Mouse (Mus musculus) heart, postnatal 10 days (tissue): ENCODE results near the gene Atp10a. TPM values are rescaled to one million over a fixed set of nuclear protein-coding genes. Genes with fewer than 3 reads are reported as not detected.

Source experiments
- DNase-seq, 2 experiments: peaks; one replicate each; pipeline ENCODE4 v3.0.0; 2021
- intact Hi-C: fragments of 180-260 bp; cut with DNase I; formaldehyde crosslinking; loops from one replicate; pipeline ENCODE4 v1.15.1; 2025
- total RNA-seq, 2 experiments: library from RNA; stranded (reverse); gene quantifications; 2 replicates each; pipeline ENCODE4 v1.2.3; 2021

Atp10a gene
- total RNA-seq, 2 experiments from 2014 or later, result 2.4 TPM

DNA sequence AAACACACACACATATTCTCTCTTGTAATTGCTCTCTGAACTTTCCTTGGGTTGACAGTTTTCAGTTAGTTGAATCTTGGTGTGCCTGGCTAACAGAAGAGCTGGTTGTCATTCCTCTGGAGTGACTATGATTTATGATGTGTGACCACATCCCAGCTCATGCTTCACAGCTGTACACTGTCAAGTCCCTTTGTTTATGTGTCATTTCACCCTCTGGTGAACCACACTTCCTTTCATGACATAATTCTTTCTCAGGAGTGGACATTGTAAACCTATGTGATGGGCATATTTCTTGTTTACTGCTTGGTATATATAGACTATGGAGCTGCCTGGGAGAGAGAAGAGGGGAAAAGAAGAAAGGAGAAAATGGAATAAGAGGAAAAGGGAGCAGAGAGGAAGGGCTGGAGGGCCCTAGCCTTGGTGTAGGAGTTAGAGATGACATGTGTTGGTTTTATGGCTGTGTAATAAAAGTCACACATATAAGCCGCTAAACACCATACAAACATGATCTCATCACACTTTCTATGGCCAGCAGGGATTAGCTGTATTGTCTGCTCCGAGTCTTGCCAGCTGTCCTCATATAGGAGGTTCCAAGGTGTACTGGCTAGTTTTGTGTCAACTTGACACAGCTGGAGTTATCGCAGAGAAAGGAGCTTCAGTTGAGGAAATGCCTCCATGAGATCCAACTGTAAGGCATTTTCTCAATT, 81.0 kb downstream of the Atp10a start:
- DNase-seq, result no peak
- intact Hi-C loops, result no loop called here

DNA sequence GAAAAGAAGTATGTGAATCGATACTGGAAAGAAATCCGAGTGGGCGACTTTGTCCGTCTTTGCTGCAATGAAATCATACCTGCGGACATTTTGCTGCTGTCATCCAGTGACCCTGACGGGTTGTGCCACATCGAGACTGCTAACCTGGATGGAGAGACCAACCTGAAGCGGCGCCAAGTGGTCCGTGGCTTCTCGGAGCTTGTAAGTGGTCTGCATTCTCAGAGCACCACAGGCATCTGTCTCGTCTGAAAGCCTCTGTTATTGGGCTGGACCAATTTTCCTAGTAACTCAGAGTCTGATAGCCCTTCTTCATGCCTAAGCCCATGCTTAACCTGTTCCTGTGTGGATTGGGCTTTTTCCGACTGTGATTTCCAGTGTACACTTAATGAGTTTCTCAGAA, 84.2 kb downstream of the Atp10a start:
- intact Hi-C loops, result loop anchor here (10.0 kb wide), 1 partner anchor 155 kb away; no protein-coding TSS in a partner anchor
- DNase-seq, result no peak

DNA sequence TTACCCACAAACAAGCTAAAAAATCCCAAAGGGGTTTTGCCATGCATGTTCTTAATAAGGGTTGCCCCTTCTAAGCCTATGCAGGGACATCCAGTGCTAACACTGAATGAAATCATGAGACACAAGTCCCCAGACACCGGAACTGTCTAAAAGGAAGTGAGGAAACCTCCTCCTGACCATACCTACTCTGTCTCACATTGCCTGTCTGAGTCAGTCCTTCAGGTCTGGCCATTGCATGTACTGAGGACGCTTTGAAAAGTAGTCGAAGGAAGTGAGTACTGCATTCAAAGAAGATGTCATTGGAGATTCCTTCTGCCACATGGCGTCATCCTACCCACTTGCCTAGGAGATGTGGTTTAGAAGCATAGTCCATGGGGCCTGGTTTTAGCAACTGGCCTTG, 84.9 kb downstream of the Atp10a start:
- intact Hi-C loops, result loop anchor here (10.0 kb wide), 1 partner anchor 156 kb away; no protein-coding TSS in a partner anchor
- DNase-seq, result no peak

DNA sequence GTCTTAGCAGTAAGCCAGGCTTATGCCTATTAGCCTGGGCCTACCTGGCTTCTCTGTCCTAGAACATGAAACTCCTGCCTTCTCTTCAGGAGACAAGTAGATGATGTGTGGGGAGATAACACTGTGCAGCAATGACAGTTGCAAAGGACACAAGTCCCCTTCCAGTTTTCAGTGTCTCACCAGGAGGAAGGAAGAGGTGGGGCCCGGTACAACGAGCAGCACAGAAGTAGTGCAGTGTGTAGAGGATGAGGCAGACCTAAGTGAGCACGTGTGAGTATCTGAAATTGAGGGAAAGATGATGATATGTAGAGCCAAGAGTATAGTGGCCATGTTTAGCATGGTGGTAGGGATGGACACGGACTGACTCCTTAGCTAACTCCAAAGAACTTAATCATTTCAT, 86.0 kb downstream of the Atp10a start:
- intact Hi-C loops, result loop anchor here (10.0 kb wide), 1 partner anchor 157 kb away; no protein-coding TSS in a partner anchor

DNA sequence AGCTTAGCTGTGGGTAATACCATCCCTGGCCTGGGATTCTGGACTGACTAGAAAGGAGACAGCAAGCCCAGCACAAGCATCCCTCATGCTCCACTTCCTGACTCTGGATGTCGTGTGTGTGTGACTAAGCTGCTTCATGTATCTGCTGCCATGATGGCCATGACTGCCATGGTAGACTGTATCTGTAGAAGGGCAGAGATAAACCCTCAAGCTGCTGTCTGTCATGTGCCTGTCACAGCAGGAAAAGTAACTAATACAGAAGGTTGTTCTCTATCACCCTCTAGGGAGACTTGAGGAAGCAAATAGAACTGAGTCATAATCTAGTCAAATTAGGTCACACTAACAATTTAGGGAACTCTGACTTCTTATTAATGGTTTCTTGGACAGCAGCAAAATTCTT, 86.7 kb downstream of the Atp10a start:
- DNase-seq, result no peak
- intact Hi-C loops, result loop anchor here (10.0 kb wide), 1 partner anchor 158 kb away; no protein-coding TSS in a partner anchor

More for the DNA sequence above, 86.0 kb downstream of the Atp10a start:
- DNase-seq, result no peak

DNA sequence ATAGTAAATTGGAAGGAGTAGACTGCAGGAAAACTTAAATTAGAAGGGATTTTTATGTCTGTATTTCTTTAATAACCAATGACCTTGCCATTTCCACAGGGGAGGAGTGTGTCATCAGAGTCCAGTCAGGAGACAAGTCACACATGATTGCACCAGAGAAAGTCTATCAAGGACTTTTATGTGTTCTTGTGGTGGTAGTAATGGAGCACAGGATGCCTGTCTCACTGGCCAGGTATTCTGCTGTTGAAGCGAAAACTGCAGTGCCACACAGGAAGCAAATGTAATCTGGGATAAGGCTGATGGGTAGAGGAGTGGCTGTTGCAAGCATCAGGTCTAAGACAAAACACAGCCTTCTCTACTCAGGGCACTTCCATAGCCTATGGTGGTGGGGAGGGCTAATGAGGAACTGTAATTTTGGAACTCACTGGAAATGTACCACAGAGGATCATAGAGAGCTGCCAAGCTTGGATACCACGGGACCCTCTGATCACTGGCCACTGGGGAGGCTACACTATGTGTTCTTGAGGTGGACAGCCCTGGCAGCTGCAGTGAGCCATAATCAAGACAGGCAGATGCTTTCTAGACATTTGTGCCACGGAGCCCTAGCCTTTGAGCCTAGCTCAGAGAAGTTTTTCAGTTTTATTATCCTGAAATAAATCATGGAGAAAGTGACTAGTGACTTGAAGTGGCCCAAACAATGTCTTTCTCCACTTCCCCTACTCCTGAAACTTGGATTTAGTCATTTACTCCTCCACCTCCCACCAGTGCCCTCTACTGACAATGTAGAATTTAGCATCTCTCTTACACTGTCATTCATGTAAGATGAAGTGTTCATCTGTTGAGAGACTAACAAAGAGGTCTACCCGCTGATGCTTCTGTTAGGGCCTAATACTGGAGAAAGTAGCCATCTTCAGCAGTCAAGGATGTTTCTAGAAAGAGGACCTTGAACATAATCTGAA, 87.7 kb downstream of the Atp10a start:
- peak in 1 of 2 experiments; percentile 47 for DNase-seq
- intact Hi-C loops, result loop anchor here (10.0 kb wide), 1 partner anchor 159 kb away; no protein-coding TSS in a partner anchor

DNA sequence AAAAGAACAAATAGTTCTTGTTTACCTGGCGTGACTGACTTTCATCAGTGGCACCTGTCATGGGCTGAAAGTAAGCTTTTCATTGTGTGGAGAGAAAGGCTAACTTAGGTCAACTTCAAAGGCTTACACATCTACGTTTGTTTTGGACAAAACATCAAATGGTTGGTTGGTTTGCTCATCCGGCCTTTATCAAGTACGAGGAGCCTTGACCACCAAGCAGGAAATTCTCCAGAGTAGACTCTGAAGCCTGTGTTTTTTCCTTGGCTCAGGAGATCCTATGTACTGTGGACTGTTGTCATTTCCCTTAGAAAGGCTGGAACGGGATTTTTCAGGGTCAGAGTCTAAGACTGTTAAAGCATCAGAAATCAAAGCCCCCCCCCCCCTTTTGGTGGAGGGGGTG, 90.9 kb downstream of the Atp10a start:
- DNase-seq, result no peak
- intact Hi-C loops, result loop anchor here (10.0 kb wide), 1 partner anchor 162 kb away; no protein-coding TSS in a partner anchor

DNA sequence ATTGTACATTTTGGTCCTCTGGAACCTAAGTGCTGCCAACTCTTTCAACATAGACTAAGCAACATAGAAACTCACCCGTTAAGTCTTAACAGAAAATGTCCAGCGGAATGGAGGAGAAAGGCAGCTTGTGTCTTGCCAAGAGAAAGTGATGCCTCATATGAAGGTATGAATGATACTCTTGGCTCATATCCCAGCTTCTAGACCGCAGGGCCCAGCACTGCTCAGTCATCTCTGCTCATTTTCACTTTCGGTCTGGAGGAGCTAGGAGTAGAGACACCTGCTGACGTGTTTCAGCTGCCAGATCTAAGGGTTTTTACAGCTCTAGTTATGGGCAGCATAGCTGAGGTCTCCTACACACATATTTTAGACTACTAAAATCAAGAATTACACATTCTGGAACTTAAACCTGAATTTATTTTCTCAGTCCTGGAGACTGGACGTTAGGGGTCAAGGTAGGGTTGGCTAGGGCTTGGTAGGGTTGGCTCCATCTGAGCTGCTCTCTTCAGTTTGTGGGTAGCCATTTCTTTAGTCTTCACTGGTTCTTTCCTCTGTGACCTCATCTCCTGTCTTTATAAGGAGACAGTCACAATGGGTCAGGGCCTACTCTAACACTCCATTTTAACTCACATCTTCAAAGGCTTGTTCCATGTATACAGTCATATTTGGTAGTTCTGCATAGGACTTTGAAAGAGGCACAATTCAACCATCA, 94.1 kb downstream of the Atp10a start:
- DNase-seq, result no peak
- intact Hi-C loops, result loop anchor here (10.0 kb wide), 1 partner anchor 165 kb away; no protein-coding TSS in a partner anchor

DNA sequence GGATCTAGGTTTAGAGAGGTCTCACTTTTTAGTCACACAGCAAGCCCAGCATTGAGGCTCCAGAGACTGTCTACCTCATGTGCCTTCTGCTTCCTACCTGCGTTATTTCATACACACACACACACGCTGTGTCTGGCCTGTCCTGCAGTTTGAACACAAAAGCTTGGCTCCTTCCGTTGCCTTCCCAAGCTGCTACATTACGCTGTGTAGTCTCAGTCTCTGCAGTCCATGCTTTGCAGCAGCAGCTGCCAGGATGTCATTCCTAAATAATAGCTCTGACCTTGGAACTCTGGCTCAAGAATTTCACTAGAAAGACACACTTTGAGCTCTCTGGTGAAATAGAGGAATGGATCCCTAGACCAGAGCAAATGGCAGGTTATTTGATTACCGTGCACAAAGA, 96.1 kb downstream of the Atp10a start:
- intact Hi-C loops, result no loop called here
- no peak for DNase-seq

DNA sequence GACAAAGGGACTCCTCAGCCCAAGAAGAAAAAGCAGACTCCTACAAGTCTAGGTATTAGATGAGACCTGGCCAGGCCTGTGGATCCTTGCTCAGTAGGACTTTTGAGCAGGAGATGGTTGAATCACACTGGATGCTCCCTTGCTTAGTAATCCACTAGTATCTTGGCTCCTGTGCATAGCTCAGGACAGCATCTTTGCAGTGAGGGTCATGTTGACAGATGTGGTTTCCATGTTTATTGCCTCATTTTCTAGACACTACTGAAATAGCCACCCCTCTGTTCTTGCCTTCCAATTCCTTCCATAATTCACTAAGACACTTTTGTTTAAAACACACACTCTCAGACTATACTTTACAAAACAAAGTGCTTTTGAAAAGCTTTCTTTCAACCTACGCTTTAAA, 98.1 kb downstream of the Atp10a start:
- DNase-seq, result no peak
- intact Hi-C loops, result no loop called here

DNA sequence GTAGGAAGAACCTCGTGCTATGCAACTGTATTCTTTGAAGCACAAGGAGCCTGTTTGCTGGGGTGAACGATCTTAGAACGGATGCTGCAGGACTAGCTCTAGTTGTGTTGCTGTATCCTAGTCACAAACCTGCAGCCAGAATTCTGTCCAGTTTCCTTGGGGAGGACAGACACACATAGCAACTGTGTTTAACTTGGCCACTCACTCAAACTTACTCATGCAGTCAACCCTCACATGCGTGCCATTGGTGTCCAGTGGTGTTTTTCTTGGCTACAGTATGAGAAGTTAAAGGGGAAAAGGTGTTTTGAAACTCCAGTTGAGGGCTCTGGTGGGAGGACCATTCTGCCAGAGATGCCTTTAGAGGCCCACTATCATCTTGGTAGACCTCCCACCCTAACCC, 98.6 kb downstream of the Atp10a start:
- intact Hi-C loops, result no loop called here
- DNase-seq, result no peak

DNA sequence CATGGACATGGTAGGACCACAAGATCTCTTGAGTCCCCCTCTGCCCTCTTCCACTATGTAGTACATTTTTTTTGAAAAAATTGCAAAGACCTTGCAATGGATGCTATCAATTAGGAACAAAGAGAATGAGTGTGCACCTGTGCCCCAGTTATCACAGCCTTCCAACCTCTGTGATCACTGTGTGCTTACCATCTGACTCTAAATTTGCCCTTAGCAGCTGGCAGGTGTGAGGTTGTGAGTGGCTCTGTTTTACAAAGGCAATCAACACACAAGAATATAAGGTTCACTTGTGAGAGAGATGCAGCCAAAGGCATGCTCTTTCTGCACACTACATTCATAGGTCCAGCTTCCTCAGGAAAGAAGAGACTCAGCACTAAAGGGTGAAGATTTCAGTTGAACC, 99.1 kb downstream of the Atp10a start:
- DNase-seq, result no peak
- intact Hi-C loops, result no loop called here

DNA sequence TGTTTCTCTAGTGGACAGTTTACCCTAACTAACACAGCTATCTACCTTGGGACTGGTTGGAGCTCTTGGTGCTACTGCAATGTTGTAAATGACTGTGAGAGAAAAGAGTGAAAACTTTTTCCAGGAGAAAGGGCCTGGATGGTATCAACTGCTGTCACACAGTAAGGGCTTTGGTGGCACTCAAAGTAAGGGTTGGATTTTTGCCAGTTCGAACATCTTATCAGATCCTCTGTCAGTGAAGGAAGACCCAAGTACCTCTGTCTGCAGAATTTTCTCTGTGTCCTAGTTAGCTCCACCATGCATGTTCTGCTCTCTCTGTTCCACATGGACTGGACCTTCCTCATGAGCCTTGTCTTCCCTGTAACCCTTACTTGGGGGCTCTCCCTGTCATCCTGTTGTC, 99.9 kb downstream of the Atp10a start:
- no peak for DNase-seq
- intact Hi-C loops, result no loop called here

DNA sequence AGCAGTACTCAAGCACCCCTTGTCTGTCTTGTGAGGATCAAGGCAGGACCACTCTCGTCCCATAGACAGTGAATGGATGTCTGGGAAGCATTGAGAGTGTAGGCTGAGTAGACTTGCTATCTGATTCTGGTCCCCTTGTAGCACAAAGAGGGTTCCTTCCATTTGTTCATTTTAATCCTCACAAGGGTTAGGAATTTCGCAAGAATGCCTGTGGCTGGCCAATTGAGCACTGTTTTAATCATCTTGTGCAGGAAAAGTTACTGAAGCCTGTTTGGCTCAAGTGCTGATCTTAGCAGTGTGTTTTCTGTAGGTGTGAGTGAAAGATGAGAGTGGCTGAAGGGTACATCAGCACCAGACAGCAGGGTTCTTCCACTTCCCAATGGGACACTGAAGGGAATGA, 101.4 kb downstream of the Atp10a start:
- DNase-seq, result no peak
- intact Hi-C loops, result no loop called here

DNA sequence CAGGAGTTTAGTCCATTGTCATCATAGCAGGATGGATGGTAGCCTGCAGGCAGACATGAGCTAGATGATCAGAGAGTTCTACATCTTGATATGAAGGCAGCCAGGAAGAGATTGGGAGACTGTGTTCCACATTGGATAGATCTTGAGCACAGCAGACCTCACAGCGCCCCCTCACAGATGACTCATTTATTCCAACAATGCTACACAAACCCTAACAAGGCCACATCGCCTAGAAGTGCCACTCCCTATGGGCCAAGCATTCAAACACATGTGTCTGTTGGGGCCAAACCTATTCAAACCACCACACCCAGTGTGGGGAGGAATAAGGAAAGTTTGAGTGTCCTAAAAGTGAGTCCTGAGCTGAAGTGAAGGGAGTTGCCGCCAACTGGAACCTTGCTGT, 102.4 kb downstream of the Atp10a start:
- intact Hi-C loops, result no loop called here

DNA sequence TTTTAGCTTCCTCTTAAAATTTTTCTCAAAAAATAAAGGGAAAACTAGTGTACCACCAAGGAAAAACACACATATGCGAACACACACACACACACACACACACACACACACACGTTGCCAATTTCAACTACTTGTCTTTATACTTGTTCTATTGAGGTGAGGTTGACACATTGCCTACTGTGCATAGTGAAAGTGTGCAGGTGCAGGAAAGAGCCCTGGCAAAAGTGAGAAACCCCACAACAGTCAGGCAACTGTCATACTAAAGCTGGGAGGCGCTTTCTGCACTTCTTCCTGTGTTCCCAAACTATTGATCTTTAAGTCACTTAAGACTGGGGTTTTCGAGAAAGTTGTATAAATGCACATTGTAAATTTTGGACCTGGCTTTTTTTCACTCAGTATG, 103.3 kb downstream of the Atp10a start:
- intact Hi-C loops, result no loop called here

More for the DNA sequence above, 102.4 kb downstream of the Atp10a start:
- DNase-seq, result no peak

DNA sequence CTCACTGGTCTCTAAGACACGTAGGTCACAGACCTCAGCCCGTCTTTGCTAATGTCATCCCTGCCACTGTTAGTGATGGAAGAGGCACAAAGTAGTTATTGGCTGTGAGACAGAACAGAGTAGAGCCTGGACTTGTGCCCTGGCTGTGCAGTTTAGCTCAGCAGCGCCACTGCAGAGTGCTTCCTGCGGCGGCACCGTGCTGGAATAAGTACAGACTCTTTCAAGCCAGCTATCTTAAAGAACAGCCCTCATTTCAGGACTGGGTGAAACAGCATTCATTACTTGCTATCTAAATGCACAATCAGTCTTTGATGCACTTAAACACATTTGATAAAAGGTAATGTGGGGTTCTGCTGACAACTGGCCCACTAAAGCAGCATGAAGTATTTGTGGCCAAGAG, 111.3 kb downstream of the Atp10a start:
- peak; percentile 67 to 72 for DNase-seq
- intact Hi-C loops, result loop anchor here (2.0 kb wide), 1 partner anchor 78 kb away; no protein-coding TSS in a partner anchor

More for the DNA sequence above, 103.3 kb downstream of the Atp10a start:
- no peak for DNase-seq

DNA sequence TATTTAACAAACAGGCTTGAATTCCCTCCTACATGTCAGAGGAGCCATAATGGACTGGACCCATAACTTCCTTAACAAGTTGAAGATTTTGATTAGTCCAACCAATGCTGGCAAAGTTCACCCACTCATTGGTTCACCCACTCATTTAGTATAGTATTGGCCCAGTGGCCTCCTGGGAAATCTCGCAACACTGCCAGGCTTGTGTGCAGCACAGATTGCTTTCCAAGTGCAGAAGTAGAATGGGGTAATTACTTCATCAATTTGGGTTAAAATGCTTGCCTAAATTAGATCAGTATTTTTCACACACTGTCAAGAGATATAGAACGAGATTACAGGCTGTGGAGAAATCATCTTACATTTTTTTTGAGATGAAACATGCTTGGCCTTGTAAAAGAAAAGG, 112.3 kb downstream of the Atp10a start:
- intact Hi-C loops, result no loop called here
- DNase-seq, result no peak

DNA sequence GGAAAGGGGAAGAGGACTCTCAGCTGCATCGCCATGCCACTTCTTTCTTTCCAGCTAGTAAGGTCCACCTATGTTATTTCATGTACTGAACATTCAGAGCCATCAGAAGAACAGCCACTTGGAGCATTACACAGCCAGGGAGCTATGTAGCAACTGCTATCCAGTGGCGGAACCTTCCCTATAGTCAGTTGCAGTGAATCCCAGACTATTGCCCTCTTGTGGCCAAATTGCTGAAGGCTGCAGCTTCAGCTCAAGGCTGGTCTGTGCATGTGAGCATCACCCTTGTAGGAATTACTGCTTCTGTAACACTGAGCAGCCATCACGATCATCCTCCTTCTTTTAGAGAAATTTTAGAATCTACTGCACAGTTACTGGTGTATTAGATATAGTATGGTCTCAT, 114.3 kb downstream of the Atp10a start:
- intact Hi-C loops, result loop anchor here (10.0 kb wide), 1 partner anchor 185 kb away; no protein-coding TSS in a partner anchor
- peak; percentile 32 to 46 for DNase-seq

DNA sequence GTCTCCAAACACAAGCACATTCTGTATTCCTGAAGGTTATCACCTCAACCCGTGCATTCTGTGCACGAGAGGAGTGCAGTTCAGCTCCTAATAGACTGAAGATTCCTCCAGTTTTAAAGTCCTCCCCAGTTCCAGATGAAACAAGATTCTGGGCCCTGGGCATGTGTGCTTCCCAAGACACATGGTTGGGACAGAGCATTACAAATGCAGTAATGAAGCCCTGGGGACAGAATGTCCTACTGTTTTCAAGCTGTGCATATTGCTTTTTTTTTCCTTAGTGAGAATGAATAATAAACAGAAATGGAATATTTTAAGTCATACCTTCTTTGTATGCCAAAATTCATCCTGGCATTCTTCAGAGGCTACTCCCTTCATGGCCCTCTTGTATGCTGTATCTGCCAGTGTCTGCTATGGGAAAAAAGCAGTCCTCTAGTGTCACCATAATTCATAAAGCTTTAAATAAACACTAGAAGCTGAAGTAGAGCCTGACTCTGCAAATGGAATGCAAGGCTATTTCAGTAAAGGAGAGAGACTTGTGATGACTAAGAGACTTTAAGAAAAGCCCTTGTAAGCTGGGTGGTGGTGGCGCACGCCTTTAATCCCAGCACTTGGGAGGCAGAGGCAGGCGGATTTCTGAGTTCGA, 116.2 kb downstream of the Atp10a start:
- DNase-seq, result no peak
- intact Hi-C loops, result loop anchor here (10.0 kb wide), 1 partner anchor 187 kb away; no protein-coding TSS in a partner anchor
